Mouse (Mus musculus) bone marrow, adult 2 months (tissue): Measurements from ENCODE around the gene Lif. TPM values are rescaled to one million over a fixed set of nuclear protein-coding genes. Genes with fewer than 3 reads are reported as not detected.

ENCODE experiments used
- H3K27ac ChIP-seq: fragments of 200-500 bp; 2 replicates; pipeline ENCODE4 v1.5.1; 2012; ENCODE audit warnings: low read depth, mild to moderate bottlenecking, control low read depth, inconsistent platforms, low read length; ENCODE audit not compliant: control insufficient read depth, poor library complexity, insufficient read depth
- H3K4me1 ChIP-seq: fragments of 200-500 bp; 2 replicates; pipeline ENCODE4 v1.6.1; 2011; ENCODE audit warnings: low read length; ENCODE audit not compliant: control insufficient read depth, insufficient read depth
- H3K4me3 ChIP-seq: fragments of 200-500 bp; replicated peaks from 2 replicates; pipeline ENCODE3; 2011; ENCODE audit warnings: mild to moderate bottlenecking, low read depth, low read length, control low read depth; ENCODE audit not compliant: control insufficient read depth
- CTCF ChIP-seq: fragments of 200-500 bp; IDR thresholded peaks from 2 replicates; pipeline ENCODE4 v1.5.1; 2011; ENCODE audit warnings: low read length, control low read depth; ENCODE audit not compliant: control insufficient read depth, insufficient read depth
- POLR2A ChIP-seq: fragments of 200-500 bp; IDR thresholded peaks from 2 replicates; pipeline ENCODE4 v1.6.1; 2011; ENCODE audit warnings: low read depth, mild to moderate bottlenecking, control low read depth, low read length, borderline replicate concordance; ENCODE audit not compliant: control insufficient read depth
- WGBS: fragments of 180-500 bp; shearing (Covaris S2); methylation state at CpG from one replicate; pipeline ENCODE4 v1.1.7; 2018; 5-methylcytosine and 5-hydroxymethylcytosine counted together
- polyA plus RNA-seq: library from polyadenylated mRNA; stranded (reverse); fragments of >200 nt; gene quantifications from 2 replicates; pipeline ENCODE4 v1.2.4, GENCODE M21; 2011; ENCODE audit warnings: low replicate concordance; ENCODE audit not compliant: missing spikeins, insufficient read depth, insufficient read length

Lif gene
- polyA plus RNA-seq, 1 experiment, result 0.70 TPM

DNA sequence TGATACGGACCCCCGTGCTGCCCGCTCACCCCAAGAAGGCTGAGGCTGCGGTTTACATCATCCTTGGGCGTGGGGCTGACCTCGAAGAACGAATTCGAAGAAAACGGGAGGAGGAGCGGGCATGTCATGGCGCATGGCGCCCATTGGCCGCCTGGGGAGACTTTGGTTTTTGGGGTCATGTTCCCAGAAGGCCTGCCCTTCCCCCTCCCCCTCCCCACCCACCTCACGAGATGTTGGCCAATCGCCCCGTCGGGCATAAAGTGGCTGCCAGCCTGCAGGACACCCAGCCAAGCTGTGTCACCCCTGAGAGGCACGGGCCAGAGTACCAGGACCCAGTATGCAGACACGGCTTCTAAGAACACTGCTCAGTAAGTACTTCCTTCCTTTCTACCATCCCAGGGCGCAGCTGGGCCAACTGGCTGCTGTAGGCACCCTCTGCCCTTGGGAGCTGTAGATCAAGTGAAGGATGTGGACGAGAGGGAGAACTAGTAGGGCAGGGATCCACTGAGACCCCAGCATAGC is 20.8 kb upstream of the Lif start:
- peak overlapping the region; percentile 96 for H3K27ac ChIP-seq
- H3K4me3 ChIP-seq, result peak overlapping the region; percentile 78
- WGBS, result 2% methylated on average over 21 of the region's 21 CpGs
- TF ChIP-seq POLR2A, result peak; percentile 55; the same call in 1 of the 2 replicates
- TF ChIP-seq CTCF, result no peak
- H3K4me1 ChIP-seq, result peaks cover 6% of the 10 kb centered on the region; the same call in 1 of the 2 replicates

DNA sequence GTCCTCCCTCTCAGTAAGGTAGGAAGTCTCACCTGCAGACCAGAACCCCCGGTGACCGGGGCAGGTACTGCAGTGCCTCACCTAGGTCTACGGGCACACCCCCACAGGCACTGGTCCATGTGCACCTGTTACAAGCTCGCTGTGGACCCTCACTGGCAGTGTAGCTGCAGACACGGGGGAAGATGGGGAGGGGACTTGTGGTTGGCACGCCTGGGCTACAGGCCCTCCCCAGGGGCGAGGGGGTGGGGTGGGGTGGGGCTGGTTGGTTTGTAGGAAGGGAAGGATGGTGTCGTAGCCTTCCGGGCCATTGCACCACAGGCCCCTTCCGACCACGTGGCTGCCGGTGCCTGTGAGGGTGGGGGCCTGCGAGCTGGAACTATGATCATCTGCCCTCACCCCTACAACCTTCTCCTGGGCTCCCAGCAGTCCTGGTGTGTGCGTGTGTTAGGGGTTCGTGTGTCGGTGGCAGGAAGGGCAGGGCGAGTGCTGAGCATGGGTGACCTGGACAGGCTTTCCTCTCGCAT is 19.9 kb upstream of the Lif start:
- Histone ChIP-seq H3K4me3 (peak overlapping the region; percentile 78), H3K4me1 (peaks cover 4% of the 10 kb centered on the region; the same call in 1 of the 2 replicates), H3K27ac (peak overlapping the region; percentile 96)
- 3% methylated on average over 18 of the region's 18 CpGs for WGBS
- TF ChIP-seq CTCF (peak; percentile 1; the same call in 1 of the 2 replicates), POLR2A (0 out of 2 replicates have a peak, but pooled peaks have one; percentile 10)

DNA sequence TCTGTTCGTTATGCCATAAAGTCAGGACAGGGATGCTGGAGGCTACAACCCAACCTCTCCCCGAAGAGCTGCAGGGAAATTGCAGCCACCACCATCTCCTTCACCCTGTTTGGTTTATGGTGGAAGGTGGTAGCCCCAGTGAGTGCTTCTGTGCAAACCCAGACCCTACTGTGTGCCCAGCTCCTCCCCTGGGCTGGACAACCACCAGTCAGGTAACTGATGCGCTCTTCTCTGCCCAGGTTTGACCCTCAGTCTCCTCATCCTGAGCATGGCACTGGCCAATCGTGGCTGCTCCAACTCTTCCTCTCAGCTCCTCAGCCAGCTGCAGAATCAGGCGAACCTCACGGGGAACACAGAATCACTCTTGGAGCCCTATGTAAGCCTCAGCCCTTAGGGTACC is 19.2 kb upstream of the Lif start:
- no peak for TF ChIP-seq POLR2A
- TF ChIP-seq CTCF, result no peak
- peaks cover 2% of the 10 kb centered on the region; the same call in 1 of the 2 replicates for H3K4me1 ChIP-seq
- peak overlapping the region; percentile 76 for H3K27ac ChIP-seq
- 67% methylated on average over 6 of the region's 6 CpGs for WGBS
- peak overlapping the region; percentile 78 for H3K4me3 ChIP-seq

DNA sequence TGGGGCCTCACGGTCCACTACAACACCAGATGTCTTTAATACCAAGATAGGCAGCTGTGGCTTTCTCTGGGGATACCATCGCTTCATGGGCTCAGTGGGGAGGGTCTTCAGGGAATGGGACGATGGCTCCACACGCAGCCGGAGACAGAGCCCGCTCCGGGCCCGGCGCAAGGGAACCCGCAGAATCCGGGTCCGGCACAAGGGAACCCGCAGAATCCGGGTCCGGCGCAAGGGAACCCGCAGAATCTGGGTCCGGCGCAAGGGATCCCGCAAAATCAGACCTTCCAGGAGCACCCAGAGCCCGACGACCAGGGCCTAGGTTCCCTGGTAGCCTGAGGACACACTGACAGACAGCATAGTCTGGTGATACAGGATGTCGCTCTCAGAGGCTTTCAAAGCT is 17.7 kb upstream of the Lif start:
- H3K4me1 ChIP-seq, result peaks cover 2% of the 10 kb centered on the region; the same call in 1 of the 2 replicates
- TF ChIP-seq CTCF, result no peak
- no peak for TF ChIP-seq POLR2A
- H3K4me3 ChIP-seq, result no peak overlapping the region
- 93% methylated on average over 23 of the region's 23 CpGs for WGBS
- peak overlapping the region; percentile 36; the same call in 1 of the 2 replicates for H3K27ac ChIP-seq

DNA sequence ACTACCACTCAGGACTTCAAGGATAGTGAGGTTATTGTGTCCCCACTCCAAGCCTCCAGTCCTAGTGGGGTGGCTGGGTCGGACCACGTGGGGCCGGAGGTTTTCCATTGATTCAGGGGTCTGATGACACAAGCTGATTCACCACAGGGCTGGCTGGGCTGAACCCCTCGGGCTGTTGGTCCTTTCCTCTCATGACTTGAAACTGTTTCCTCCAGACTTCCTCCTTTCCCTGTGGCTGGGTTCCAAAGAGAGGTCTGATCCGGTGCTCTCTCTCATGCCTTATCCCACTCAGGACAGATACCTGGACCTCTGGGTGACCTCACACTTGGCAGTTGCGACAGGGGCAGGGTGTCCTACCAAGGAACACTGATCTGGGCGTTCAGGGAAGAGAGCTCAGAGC is 17.2 kb upstream of the Lif start:
- TF ChIP-seq CTCF, result no peak
- TF ChIP-seq POLR2A, result no peak
- WGBS, result 24% methylated on average over 7 of the region's 7 CpGs
- peaks cover 2% of the 10 kb centered on the region; the same call in 1 of the 2 replicates for H3K4me1 ChIP-seq
- peak overlapping the region; percentile 55 for H3K27ac ChIP-seq
- H3K4me3 ChIP-seq, result no peak overlapping the region

DNA sequence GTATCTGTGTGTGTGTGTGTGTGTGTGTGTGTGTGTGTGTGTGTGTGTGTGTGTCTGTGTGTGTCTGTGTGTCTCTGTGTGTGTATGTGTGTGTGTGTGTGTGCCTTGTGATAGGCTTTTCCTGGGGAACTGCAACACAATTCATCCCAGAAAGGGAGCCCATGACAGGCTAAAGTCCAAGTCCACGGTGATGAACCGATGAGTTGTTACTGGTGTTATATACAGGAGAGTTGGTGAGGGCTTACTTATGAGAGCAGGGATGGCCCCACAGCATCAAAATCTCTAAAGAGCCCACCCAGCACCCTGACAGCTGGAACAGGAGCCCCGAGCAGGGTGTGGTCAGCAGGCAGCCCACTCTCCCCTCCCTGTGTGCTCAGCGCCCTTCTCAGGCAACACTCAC is 16.2 kb upstream of the Lif start:
- Histone ChIP-seq H3K4me3 (no peak overlapping the region), H3K27ac (no peak overlapping the region), H3K4me1 (no peaks in the 10 kb centered on the region; the same call in 1 of the 2 replicates)
- 79% methylated on average over 4 of the region's 4 CpGs for WGBS
- TF ChIP-seq POLR2A (no peak), CTCF (no peak)

DNA sequence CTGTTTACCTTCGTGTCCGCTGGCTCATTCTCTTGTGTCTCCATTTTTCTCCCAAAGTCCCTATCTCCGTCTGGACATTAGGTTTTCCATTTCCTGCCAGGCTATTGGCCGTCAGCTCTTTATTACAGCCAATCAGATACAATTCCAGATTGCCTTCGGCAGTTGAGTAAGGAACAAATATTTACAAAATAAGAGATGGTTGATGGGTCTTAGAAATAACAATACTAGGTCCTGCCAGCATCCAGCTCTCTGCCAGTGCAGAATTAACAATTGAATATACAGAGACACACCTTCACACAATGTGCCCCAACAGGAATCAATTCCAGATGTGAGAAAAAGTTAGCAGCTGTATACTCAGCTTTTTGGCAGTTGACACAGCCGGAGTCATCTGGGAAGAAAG is 11.2 kb upstream of the Lif start:
- H3K4me1 ChIP-seq, result peaks cover 2% of the 10 kb centered on the region
- no peak overlapping the region for H3K4me3 ChIP-seq
- 78% methylated on average over 6 of the region's 6 CpGs for WGBS
- H3K27ac ChIP-seq, result no peak overlapping the region
- TF ChIP-seq CTCF (no peak), POLR2A (no peak)

DNA sequence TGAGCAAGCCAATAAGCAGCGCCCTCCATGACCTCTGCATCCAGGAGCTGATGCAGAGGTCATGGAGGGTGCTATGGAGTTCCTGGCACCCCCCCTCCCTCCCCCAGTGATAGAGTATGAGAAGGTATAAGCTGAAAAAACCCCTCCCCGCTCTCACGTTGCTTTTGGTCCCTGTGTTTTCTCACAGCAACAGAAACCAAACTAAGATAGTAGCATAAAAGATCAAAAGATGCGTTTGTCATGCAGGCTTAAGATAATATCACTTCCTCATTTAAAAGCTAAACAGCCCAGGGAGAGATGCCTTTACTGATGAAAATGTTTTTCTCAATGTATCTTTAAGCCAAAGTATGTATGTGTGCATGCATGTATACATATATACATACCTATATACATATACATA is 10.7 kb upstream of the Lif start:
- WGBS, result 28% methylated on average over 4 of the region's 4 CpGs
- no peak overlapping the region for H3K4me3 ChIP-seq
- H3K4me1 ChIP-seq, result peaks cover 2% of the 10 kb centered on the region
- TF ChIP-seq CTCF (no peak), POLR2A (no peak)
- no peak overlapping the region for H3K27ac ChIP-seq

DNA sequence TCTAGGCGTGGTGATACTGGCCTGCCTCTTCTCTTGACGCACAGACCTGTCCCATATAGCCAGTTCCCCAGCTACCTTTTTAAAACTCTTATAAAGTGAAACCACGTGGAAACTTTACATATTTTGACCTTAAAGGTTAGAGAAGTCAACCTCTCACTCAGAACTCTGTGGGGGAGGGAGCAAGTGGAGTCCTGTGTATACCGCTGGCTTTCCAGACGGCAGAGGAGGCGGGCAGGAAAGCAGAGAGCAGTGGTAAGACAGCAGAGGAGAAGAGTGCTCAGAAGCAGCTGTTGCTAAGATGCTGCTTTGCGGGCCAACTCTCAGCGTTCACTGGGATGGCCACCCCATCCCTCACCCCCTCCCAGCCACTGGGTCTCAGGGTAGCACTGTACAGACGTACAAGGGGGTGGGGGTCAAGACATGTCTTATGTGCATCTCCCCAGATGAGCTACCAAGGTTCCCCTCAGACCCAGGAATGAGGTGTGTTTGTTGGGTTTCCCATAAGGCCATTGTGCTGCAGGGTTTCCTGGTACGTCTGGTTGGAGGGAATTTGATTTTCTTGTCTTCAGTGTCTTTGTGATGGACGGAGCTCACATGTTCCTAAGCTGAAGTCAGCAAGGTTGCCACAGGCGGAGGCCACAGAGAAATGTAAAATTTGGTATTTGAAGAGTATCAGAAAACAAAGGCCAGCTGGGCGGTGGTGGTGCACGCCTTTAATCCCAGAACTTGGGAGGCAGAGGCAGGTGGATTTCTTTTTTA is 10.0 kb upstream of the Lif start:
- Histone ChIP-seq H3K4me1 (peaks cover 2% of the 10 kb centered on the region), H3K27ac (no peak overlapping the region), H3K4me3 (no peak overlapping the region)
- no peak for TF ChIP-seq POLR2A
- no peak for TF ChIP-seq CTCF
- WGBS, result 72% methylated on average over 14 of the region's 14 CpGs
